Mouse (Mus musculus) heart, embryonic 12.5 days (tissue): ENCODE measurements around the gene Tyro3. TPM values are rescaled to one million over a fixed set of nuclear protein-coding genes. Genes with fewer than 3 reads are reported as not detected.

Experiments used
- ATAC-seq: fragments of 200-750 bp; cut with Nextera tagmentation; 2 replicates; pipeline ENCODE4 v1.8.0; 2017; ENCODE audit warnings: moderate TSS enrichment, moderate library complexity; ENCODE audit not compliant: insufficient number of reproducible peaks, low FRiP score
- H3K27ac ChIP-seq: fragments of 300-500 bp; sonication (generic); 2 replicates; pipeline ENCODE4 v1.5.1; 2016; ENCODE audit warnings: mild to moderate bottlenecking, moderate library complexity; ENCODE audit not compliant: poor library complexity, severe bottlenecking
- H3K27me3 ChIP-seq: fragments of 300-500 bp; sonication (generic); replicated peaks from 2 replicates; pipeline ENCODE4 v1.6.1; 2016; ENCODE audit warnings: mild to moderate bottlenecking, moderate library complexity
- H3K36me3 ChIP-seq: fragments of 300-500 bp; sonication (generic); 2 replicates; pipeline ENCODE4 v1.6.1; 2016; ENCODE audit warnings: mild to moderate bottlenecking, moderate library complexity
- H3K4me1 ChIP-seq: fragments of 300-500 bp; sonication (generic); replicated peaks from 2 replicates; pipeline ENCODE4 v1.6.1; 2016; ENCODE audit warnings: mild to moderate bottlenecking
- H3K4me2 ChIP-seq: fragments of 300-500 bp; sonication (generic); 2 replicates; pipeline ENCODE4 v1.6.1; 2016; ENCODE audit warnings: mild to moderate bottlenecking, moderate library complexity
- H3K4me3 ChIP-seq: fragments of 300-500 bp; sonication (generic); 2 replicates; pipeline ENCODE4 v1.5.1; 2016; ENCODE audit warnings: mild to moderate bottlenecking
- H3K9ac ChIP-seq: fragments of 300-500 bp; sonication (generic); 2 replicates; pipeline ENCODE4 v1.6.1; 2016; ENCODE audit warnings: mild to moderate bottlenecking, moderate library complexity
- H3K9me3 ChIP-seq: fragments of 300-500 bp; sonication (generic); replicated peaks from 2 replicates; pipeline ENCODE4 v1.6.1; 2016; ENCODE audit warnings: mild to moderate bottlenecking, moderate library complexity
- WGBS: fragments of 180-500 bp; shearing (Covaris S2); methylation state at CpG from one replicate; pipeline ENCODE4 v1.1.7; 2016; 5-methylcytosine and 5-hydroxymethylcytosine counted together
- polyA plus RNA-seq: library from polyadenylated mRNA; unstranded; fragments of >200 nt; fragmentation: Nextera tagmentation; extraction: Ambion mirVana; gene quantifications from 2 replicates; pipeline ENCODE4 v1.2.1, GENCODE M21; 2016

The Tyro3 gene
- polyA plus RNA-seq = 9.2 and 10.7 TPM in 2 replicates

GRCm38 (mm10) chr2:119797279-119797783 lies at the start of gene Tyro3:
Tyro3 (plus strand) TSS chr2:119797733.
- Histone ChIP-seq H3K36me3 (no peaks in the 10 kb centered on the region), H3K27me3 (peaks cover 20% of the 10 kb centered on the region; the same call in 1 of the 2 replicates), H3K9ac (0 out of 2 replicates have a peak within 1 kb of the TSS, but pooled peaks have one; percentile 2), H3K4me2 (peak within 1 kb of the TSS; percentile 97; the same call in 1 of the 2 replicates), H3K9me3 (no peaks in the 10 kb centered on the region), H3K4me3 (no peak within 1 kb of the TSS), H3K4me1 (peaks cover 35% of the 10 kb centered on the region), H3K27ac (peak within 1 kb of the TSS; percentile 6; the same call in 1 of the 2 replicates)
- 56% methylated on average over 5 of the region's 5 CpGs for WGBS
- ATAC-seq = no peak

GRCm38 (mm10) chr2:119749260-119749659 lies 48.3 kb upstream of the Tyro3 start:
- Histone ChIP-seq H3K27ac (no peak overlapping the region), H3K4me3 (no peak overlapping the region), H3K9ac (no peak overlapping the region), H3K4me2 (no peak overlapping the region), H3K9me3 (no peaks in the 10 kb centered on the region), H3K27me3 (peaks cover 62% of the 10 kb centered on the region), H3K36me3 (no peaks in the 10 kb centered on the region), H3K4me1 (peaks cover 14% of the 10 kb centered on the region)
- no peak for ATAC-seq
- 64% methylated on average over 13 of the region's 13 CpGs for WGBS

- peaks cover 19% of the 10 kb centered on the region for H3K4me1 ChIP-seq
- H3K4me3 ChIP-seq = peak overlapping the region; percentile 67
- H3K27me3 ChIP-seq = peaks cover 90% of the 10 kb centered on the region
- H3K4me2 ChIP-seq = peak overlapping the region; percentile 96
- peak; percentile 13; the same call in 1 of the 2 replicates for ATAC-seq
- peak overlapping the region; percentile 65 for H3K9ac ChIP-seq
- H3K36me3 ChIP-seq = no peaks in the 10 kb centered on the region
- WGBS = 2% methylated on average over 31 of the region's 31 CpGs
- no peaks in the 10 kb centered on the region for H3K9me3 ChIP-seq
- no peak overlapping the region for H3K27ac ChIP-seq
Observed at GRCm38 (mm10) chr2:119757601-119758100, 39.9 kb upstream of the Tyro3 start.

DNA sequence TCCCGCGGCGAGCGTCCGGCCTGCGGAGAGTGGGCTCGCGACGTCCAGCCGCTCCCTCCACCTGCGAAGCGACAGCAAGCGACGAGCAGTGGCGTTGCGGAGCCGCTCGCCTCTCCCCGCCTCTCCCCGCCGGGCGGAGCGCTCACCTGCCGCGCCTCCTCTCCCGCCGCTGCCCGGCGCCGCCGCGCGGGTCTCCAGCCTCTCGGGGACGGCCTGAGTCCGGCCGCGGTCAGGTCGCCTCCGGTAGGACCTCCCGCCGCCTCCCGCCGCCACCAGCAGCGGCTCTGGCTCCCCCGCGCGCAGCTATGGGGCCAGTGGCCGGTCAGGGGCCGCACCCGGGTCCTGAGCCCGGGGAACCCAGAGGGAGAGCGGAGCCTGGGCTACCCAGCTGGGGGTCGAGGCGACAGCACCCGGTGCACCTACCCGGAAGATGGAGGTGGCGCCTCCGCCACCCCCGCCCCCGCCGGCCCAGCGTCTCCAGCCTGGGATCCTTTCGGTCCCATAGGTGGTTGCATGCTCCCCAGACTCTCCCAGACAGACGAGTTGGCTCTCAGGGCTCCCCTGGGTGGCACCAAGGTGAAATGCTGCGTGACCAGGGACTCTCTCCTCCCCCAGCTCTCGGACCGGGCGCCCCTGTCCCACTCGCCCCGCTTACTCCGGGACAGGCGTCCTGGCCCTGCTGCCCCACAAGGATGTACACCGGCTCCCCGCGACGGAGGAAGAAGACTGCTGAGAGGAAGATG lies 39.3 kb upstream of the Tyro3 start:
- Histone ChIP-seq H3K9ac (peak overlapping the region; percentile 65), H3K4me2 (peak overlapping the region; percentile 96), H3K27me3 (peaks cover 84% of the 10 kb centered on the region), H3K36me3 (peaks cover under 1% of the 10 kb centered on the region), H3K27ac (no peak overlapping the region), H3K4me3 (peak overlapping the region; percentile 67), H3K4me1 (peaks cover 19% of the 10 kb centered on the region), H3K9me3 (no peaks in the 10 kb centered on the region)
- 1% methylated on average over 58 of the region's 77 CpGs for WGBS
- peak; percentile 33; the same call in 1 of the 2 replicates for ATAC-seq

DNA sequence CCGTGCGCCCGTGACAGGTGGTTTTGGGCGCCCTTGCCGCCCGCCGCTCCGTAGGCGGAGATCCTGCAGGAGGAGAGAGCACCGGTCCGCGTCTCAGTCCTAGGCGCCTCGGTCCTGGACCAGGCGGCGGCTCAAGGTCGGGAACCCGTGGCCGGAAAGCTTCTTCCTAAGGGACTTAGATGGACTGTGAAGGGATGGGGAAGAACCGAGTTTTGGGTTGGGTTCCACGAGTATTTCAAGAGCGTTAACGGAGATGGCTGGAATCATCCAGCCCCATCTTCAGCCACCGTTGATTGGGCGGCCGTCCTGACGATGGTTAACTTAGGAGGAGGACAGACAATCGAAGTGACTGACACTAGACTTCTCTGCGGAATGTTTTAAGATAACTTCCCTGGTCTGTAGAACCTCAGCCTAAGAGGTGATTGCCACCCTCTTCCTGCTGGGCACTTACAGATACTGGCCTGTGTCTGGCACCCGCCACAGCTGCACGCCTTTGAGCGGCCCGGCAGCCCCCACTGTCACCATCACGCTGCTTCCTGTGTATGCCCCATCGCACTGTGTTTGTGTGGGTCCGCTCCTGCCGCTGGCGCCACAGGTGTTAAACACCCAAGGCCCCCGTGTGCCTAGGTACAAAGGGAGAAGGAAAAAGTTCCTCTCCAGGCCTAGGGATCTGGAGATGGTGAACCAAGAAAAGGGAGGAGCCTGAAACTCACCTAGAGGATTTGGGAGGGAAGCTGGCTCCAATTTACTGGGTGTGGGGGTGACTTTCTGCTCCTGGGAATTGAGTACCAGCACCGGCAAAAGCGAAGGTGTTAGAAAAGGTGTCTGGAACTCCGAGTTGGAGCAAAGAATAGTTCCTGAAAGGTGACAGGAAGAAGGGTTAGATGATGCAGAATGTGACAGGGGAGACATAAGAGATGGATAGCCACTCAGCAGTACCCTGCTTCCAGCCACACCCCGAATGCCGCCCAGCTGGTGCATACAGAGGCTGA lies 38.4 kb upstream of the Tyro3 start:
- peaks cover 19% of the 10 kb centered on the region for H3K4me1 ChIP-seq
- peaks cover 76% of the 10 kb centered on the region for H3K27me3 ChIP-seq
- H3K36me3 ChIP-seq = peaks cover 9% of the 10 kb centered on the region
- no peak for ATAC-seq
- peak overlapping the region; percentile 67 for H3K4me3 ChIP-seq
- peak overlapping the region; percentile 65 for H3K9ac ChIP-seq
- no peak overlapping the region for H3K27ac ChIP-seq
- WGBS = 5% methylated on average over 44 of the region's 44 CpGs
- H3K4me2 ChIP-seq = peak overlapping the region; percentile 96
- no peaks in the 10 kb centered on the region for H3K9me3 ChIP-seq

- 8% methylated on average over 9 of the region's 9 CpGs for WGBS
- H3K9me3 ChIP-seq = no peaks in the 10 kb centered on the region
- H3K4me3 ChIP-seq = peak within 1 kb of the TSS; percentile 67
- peaks cover 19% of the 10 kb centered on the region for H3K4me1 ChIP-seq
- no peak for ATAC-seq
- H3K9ac ChIP-seq = no peak within 1 kb of the TSS
- H3K36me3 ChIP-seq = peaks cover 20% of the 10 kb centered on the region
- peaks cover 66% of the 10 kb centered on the region for H3K27me3 ChIP-seq
- H3K4me2 ChIP-seq = peak within 1 kb of the TSS; percentile 96; the same call in 1 of the 2 replicates
- H3K27ac ChIP-seq = no peak within 1 kb of the TSS
Observed at GRCm38 (mm10) chr2:119760251-119760650, 37.3 kb upstream of the Tyro3 start, which contains the start of gene Ltk. Ltk (minus strand) TSS chr2:119760431.

GRCm38 (mm10) chr2:119762276-119762675 lies 35.3 kb upstream of the Tyro3 start:
- no peak for ATAC-seq
- Histone ChIP-seq H3K27me3 (peaks cover 49% of the 10 kb centered on the region), H3K36me3 (peaks cover 33% of the 10 kb centered on the region), H3K4me3 (no peak overlapping the region), H3K27ac (no peak overlapping the region), H3K4me2 (no peak overlapping the region), H3K9me3 (no peaks in the 10 kb centered on the region), H3K9ac (no peak overlapping the region), H3K4me1 (peaks cover 19% of the 10 kb centered on the region)
- WGBS = 51% methylated on average over 1 of the region's 1 CpGs

- Histone ChIP-seq H3K4me1 (peaks cover 5% of the 10 kb centered on the region), H3K9me3 (no peaks in the 10 kb centered on the region), H3K27me3 (peaks cover 32% of the 10 kb centered on the region), H3K36me3 (peaks cover 43% of the 10 kb centered on the region), H3K27ac (no peak overlapping the region), H3K9ac (no peak overlapping the region), H3K4me3 (no peak overlapping the region), H3K4me2 (no peak overlapping the region)
- WGBS = 63% methylated on average over 4 of the region's 4 CpGs
- ATAC-seq = no peak
Observed at GRCm38 (mm10) chr2:119763924-119764323, 33.6 kb upstream of the Tyro3 start.

DNA sequence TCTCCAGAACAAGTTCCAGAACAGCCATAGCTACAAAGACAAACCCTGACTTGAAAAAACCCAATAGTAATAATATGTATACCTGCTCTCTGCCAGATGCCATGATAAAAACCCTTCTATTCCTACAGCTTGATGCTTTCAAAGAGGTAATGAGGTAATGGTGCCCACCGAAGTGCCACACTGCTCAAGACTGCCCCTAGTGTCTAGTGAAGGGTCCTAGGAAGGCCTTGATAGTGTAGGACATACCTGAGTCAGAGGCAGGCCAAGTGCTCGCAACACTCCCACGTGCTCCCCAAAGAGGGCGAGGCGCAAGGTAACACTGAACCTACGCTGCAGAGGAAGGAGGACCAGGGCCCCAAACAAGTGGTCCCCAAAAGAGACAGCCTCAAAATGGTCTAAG lies 30.3 kb upstream of the Tyro3 start:
- no peak overlapping the region for H3K27ac ChIP-seq
- peaks cover 75% of the 10 kb centered on the region for H3K36me3 ChIP-seq
- H3K9ac ChIP-seq = no peak overlapping the region
- 91% methylated on average over 6 of the region's 6 CpGs for WGBS
- no peak overlapping the region for H3K4me2 ChIP-seq
- H3K4me1 ChIP-seq = no peaks in the 10 kb centered on the region
- no peaks in the 10 kb centered on the region for H3K9me3 ChIP-seq
- no peak for ATAC-seq
- no peak overlapping the region for H3K4me3 ChIP-seq
- H3K27me3 ChIP-seq = peaks cover 5% of the 10 kb centered on the region

GRCm38 (mm10) chr2:119787206-119787883 lies 10.2 kb upstream of the Tyro3 start, which contains the start of gene Rpap1:
Rpap1 (minus strand) TSS chr2:119787537.
- H3K36me3 ChIP-seq = peaks cover 18% of the 10 kb centered on the region
- peaks cover 7% of the 10 kb centered on the region; the same call in 1 of the 2 replicates for H3K4me1 ChIP-seq
- H3K9ac ChIP-seq = peak within 1 kb of the TSS; percentile 76
- peak; percentile 93 for ATAC-seq
- H3K27me3 ChIP-seq = no peaks in the 10 kb centered on the region
- under 1% methylated on average over 44 of the region's 44 CpGs for WGBS
- H3K4me2 ChIP-seq = peak within 1 kb of the TSS; percentile 86
- no peaks in the 10 kb centered on the region for H3K9me3 ChIP-seq
- peak within 1 kb of the TSS; percentile 91 for H3K27ac ChIP-seq
- H3K4me3 ChIP-seq = peak within 1 kb of the TSS; percentile 77
